Mouse (Mus musculus) skeletal muscle tissue, adult 2 months (tissue): ENCODE data around the gene Ywhag.

ENCODE experiments used
- DNase-seq: peaks from one replicate; pipeline ENCODE4 v3.0.0-alpha.2; 2012; ENCODE audit warnings: low read depth, low spot score

The Ywhag gene

DNA sequence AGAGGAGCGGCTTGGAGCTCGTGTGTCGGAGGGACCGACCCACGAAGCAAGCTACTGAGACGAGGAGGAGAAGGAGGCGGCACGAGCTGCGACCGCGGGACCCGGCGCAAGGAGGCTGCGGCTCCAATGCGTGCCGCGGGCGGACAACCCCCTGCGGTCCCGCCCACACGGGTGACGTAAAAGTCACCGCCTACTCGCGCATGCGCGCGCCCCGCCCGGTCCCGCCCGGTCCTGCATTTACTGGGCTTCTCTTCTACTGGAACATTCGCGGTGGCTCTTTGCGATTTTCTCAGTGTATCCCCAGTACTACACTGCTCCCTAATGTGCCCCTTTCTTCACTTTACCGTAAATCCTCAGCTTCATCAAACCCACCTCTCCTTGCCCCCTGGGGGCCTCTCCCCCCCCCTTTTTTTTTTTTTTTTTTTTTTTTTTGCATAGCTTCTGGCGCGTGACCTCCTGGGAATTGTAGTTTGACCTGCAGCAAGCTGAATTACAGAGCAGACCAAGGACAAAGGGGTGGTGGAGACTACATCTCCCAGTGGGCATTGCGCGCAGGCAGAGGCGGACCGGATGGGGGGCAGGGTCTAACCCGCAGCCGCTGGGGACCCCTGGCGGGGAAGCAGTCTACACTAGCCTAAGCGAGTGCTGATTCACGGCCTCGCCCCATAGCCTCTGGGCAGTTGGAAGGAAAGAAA is at the start of gene Ywhag:
TSS of gene Ywhag (minus strand) at position 136 of the 695 bp plus-strand sequence.
- DNase-seq, result peak; percentile 99

DNA sequence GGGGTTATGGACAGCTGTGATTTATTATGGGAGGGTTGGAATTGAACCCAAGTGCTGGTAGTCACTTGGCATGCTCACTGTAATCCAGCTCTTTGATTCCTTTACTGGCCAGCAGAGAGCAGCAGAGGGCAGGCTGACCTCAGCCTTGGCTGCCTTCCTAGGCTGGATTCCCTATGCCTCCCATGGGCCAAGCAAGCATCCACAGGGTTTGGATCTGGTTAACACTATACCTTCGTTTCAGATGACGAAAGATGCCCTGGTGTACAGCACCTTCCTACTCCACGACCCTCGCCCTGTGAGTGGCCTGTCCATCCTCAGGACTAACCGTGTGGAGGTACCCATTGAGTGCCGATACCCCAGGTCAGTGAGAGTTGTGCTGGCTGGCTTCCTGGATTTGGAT is 48.0 kb upstream of the Ywhag start:
- peak; percentile 72 for DNase-seq

DNA sequence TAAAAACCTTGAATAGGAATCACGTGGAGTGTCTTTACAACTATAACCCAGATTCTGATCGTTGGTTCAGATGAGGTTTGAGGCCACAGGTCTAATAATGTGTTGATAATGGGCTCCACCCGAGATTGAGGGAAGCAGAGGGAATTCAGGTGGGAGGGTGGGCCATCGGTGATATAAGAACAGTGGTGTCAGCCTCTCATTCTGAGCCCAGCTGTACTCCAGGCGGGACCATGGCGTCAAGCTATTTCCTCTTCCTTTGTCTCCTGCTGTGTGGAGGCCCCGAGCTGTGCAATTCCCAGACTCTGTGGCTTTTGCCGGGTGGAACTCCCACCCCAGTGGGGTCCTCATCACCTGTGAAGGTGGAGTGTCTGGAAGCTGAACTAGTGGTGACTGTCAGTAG is 45.5 kb upstream of the Ywhag start, which contains the start of gene Zp3:
TSS of gene Zp3 (plus strand) at position 196 of the 400 bp plus-strand sequence.
- no peak for DNase-seq

DNA sequence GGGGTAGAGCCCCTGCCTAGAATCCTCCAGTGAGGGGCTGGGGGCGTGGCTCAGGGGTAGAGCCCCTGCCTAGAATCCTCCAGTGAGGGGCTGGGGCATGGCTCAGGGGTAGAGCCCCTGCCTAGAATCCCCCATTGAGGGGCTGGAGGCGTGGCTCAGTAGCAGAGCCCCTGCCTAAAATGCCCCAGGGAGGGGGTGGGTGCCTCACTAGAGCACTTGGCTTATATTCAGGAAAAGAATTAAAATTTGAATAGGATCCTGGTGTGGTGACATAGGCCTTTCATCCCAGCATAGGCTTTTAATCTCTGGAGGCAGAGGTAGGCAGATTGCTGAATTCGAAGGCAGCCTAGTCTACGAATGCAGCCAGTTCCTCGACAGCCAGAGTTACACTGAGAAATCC is 45.0 kb upstream of the Ywhag start:
- DNase-seq, result no peak

DNA sequence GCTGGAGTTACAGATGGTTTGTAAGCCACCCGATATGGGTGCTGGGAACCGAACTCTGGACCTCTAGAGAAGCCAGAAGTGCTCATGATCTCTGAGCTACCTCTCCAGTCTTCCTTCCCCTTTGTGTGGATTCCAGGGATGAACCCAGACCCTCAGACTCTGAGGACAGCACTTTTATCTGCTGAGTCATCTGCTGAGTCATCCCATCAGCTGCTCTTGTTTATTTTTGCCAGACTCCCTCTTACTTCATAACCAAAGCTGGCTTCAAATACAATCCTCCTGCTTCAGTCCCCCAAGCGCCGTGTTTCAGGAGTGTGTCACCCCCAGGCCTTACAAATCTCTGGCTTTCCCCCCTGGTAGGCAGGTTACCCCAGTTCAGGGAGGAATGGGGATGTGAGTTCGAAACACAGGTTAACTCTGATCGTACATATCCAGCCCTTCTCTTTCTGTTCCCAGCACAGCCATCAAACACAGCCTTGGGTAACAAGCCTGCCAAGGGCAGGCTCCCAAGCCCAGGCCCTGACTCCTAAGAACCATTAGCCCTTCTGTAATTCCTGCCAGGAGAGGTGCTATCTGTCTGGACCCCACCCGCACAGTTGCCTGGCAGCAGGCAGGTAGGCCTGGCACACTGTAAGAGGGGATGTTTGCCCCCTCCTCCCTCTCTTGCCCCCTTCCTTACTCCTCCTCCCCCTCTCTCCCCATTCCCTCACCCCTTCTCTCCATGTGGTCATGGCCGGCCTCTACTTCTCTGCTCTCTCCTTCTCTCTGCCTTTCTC is 41.7 kb upstream of the Ywhag start:
- DNase-seq, result no peak

DNA sequence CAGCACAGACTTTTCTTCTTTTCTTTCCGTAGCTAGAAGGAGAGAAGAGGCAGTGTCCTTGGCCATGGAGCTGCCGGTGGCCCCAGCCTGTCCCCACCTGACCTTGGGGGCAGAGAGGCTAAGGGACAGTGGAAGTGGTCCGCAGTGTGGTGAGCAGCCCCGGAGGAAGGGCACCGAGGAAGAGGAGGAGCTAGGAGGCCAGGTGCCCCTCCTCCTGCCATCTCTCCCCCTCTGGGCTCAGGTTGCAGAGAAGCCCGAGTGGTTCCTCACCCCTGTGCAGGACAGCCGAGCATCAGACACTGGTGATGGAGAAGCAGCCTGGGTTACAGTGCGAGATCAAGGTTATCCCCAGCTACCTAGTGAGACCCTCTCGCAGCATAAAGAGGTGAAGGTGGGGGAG is 39.9 kb upstream of the Ywhag start, which contains the start of gene Ssc4d:
TSS of gene Ssc4d (minus strand) at position 167 of the 400 bp plus-strand sequence.
- DNase-seq, result no peak

DNA sequence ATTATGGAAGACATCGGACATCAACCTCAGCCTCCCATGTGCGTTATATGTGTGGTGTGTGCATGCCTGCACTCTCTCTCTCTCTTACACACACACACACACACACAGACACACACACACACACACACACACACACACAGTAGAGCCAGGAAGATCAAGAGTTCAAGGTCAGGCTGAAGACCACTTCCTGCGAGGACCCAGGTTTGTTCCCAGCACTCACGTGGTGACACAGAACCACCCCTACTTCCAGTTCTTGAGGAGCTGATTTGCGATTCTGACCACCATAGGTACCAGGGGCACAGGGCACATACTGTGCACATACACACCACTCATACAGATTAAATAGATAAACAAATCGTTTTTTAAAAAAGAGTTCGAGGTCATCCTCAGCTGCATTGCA is 37.5 kb upstream of the Ywhag start:
- no peak for DNase-seq

DNA sequence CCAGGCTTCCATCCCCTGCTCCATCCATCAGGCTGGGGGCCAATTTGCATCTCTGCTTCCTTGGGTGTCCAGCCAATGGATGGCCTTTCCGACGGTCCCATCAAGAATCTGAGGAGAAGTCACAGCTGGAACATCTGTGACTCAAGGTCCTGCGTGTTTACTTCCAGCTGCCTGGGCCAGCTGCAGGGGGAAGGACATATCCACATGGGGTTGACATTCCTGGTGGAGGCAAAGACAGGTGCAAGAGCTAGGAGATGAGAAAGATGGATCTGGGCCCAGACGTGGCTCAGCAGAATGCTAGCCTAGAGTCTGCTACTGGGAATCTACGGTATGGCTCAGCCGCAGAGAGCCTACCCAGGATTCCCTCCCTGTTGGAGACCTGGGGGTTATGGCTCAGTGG is 35.8 kb upstream of the Ywhag start:
- no peak for DNase-seq

DNA sequence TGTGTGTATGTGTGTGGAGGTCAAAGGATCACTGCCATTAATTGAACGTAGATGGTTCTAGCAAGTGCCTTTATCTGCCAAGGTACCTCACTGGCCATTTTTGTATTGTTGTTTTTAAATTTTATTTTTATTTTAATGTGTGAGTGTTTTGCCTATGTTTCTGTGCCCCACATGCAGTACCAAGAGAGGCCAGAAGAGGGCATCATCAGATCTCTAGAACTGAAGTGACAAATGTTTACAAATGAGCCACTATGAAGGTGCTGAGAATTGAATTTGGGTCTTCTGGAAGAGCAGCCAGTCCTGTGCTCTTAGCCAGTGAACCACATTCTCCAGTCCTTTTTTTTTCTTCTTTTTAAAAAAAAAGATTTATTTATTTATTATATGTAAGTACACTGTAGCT is 34.4 kb upstream of the Ywhag start:
- no peak for DNase-seq

DNA sequence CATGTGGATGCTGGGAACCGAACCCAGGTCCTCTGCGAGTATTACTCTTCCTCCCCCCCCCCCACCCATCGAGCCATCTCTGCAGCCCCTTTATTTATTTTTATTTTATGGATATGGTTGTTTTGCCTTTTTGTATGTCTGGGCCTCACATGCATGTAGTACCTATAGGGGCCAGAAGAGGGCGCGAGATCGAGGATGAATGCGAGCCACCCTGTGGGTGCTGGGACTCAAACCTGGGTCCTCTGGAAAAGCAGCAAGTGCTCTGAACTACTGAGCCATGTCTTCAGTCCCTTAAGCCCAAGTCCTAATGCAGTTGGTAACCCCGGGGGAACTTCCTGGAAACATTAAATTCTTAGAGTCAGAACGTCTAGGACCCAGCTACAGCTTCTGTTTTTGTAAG is 32.5 kb upstream of the Ywhag start:
- no peak for DNase-seq

DNA sequence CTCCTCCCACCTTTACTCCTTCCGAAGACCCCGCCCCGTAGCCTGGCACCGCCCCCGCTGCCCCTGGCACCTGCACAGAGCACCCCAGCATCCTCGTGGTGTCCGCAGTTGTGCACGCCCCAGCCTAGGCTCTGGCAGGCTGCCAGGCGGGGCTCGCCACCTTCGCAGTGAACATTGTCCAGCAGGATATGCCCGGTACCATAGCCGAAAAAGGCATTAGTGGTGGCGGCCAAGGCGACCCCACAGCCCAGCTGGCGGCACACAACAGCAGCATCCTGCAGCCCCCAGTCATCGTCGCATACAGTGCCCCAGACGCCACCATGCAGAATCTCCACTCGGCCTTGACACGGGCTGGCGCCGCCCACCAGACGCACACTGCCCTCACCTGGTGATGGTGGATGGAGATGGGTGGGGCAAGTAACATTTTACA is 31.1 kb upstream of the Ywhag start:
- DNase-seq, result no peak

DNA sequence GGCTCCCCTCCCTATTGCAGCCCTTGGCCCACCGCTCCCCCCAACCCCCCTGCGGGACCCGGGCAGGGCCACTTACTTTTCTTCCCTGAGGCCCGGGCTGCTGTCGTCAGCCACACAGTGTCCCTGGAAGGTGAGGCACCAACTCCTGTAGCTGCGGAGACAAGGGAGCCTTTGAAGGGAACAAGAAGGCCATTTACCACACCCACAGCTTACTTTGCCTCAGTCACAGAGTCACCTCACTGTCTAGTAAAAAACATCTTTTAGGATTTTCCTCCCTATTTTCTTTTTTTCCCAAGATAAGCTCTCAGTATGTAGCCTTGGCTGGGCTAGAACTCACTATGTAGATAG is 28.8 kb upstream of the Ywhag start:
- no peak for DNase-seq

DNA sequence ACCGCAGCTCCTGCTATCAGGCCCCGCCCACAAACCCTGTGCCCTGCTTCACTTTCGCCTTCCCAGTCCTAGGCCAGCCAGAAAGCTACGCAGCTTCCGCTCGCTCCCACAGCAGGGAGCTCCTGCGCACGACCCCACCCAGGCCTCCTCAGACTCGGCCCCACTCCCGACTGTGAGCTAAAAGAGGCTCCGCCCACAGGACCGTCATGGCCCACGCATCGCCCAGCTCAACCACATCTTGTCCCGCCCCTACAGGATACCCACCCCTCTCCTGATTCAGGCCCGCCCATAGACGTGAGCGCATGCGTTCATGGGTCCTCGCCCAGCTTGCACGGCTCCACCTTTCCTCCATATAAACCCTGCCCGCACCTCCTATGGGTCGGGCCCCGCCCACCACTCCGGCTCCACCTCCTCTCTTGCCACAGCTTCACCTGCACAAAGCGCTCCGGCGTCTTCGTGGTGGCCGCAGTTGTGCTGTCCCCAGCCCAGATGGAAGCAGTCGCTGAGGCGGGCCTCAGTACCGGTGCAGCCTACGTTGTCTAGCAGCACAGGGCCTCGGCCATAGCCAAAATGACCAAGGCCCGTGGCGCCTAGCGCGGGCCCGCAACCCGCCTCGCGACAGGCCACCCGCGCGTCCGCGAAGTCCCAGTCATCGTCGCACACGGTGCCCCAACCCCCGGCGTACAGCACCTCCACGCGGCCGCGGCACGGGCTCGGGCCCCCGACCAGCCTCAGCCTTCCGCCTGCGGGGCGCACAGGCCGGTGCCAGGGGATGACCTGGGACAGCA is 28.3 kb upstream of the Ywhag start:
- DNase-seq, result peak; percentile 99

DNA sequence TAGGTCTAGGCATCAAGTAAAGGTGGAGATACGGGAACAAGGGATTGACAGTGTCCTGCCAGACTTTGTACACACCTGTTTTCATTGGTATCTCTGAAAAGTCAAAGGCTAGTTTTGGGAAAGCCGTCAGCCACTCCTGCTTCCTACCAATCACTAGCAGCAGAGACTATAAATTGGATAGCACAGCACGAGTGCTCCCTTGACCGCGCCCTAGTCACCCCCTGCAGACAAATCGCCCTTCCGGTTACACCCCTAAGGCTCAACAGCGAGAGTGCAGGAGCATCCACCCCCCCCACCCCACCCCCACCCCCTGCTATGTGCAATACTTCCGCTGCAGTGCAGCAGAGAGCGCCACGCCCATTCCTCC is 27.7 kb upstream of the Ywhag start:
- DNase-seq, result no peak

DNA sequence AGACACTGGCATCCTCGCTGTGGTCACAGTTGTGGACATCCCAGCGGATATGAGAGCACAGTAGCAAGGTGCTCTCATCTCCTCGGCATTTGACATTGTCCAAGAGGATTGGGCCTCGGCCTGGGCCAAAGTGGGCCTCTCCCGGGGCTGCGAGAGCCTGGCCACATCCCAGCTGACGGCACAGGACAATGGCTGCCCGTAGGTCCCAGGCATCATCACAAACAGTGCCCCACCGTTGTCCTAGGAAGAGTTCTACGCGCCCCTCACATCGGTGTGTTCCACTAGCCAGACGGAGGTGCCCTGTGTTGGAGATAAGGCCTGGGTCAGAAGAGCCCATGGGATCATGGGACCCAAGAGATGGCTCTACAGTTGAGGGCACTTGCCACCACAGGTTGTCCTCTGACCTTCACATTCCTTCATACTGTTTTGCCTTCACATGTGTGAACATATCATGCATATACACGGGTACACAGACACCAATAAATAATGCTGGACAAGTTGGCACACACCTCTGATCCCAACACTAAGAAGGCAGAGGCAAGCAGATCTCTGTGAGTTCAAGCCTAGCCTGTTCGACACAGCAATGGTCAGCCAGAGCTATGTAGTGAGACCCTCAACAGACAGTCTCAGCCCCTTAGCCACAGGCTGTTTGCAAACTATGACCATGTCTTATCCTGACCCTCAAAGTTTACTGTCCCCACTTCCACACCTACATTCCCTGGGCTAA is 26.7 kb upstream of the Ywhag start:
- no peak for DNase-seq

DNA sequence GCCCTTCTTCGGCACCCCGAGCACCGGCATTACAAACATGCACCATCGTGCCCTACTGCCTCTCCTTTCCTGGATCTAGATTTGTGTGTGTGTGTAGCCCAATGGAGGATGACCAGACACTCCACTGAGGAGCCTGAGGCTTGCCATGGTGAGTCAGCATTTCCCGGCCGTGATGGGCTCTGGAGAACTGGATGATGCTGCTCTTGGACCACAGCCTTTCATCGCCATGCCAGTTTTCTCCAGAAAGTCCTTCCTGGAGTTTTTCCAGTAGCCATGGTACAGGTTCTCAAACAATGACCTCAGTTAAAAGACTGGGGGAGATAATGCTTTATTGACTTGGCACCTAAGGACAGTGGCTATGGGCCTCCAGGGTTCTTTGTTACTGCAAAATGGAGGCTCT is 25.5 kb upstream of the Ywhag start:
- no peak for DNase-seq

DNA sequence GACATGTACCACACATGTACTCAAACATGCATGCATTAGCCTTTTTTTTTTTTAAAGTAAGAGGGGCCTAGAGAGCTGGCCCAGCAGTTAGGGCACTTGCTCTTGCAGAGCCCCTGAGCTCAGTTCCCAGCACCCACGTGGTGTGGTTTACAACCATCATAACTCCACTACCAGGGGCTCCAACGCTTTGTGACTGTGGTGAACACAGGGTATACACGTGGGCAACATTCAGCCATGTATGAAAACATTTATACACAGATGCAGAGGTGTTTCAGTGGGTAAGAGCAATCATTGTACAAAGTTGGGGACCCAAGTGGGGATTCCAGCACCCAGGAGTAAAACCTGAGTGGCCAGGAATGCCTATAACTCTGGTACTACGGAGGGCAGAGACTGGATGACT is 24.0 kb upstream of the Ywhag start:
- DNase-seq, result no peak

DNA sequence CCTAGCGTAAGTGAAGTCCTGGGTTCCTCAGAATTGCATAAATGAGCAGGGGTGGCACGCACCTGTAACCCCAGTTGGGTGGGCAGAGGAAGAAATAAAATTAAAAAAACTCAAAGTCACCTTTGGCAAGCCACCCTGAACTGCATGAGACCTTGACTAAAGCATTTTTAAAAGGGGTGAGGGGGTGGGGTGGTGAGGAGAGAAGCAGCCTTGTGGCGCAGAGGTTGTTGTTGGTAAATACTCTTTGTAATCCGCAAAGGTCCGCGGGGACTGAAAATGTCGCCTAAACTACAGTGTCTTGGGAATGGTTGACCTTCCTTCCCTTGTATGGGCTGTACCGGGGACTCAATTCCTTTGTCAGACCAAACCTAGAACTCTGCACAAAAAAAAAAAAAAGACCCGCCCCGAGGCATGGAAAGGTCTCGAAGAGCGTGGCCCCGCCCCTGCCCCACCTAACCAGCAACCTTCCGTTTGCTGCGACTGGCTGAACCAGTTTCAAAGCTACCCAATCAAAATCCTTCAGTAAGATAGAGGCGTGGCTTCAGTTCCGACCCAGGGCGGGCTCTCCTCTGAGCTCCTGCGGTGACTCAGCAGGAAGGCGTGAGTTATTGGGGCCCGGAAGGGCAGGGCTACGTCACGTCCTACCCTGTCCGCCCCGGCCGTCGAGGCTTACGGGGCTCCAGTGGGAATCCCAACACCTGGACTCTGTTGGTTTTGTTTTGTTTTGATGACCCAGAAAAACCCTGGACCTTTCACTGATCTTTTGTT is 23.0 kb upstream of the Ywhag start:
- DNase-seq, result peak; percentile 99

DNA sequence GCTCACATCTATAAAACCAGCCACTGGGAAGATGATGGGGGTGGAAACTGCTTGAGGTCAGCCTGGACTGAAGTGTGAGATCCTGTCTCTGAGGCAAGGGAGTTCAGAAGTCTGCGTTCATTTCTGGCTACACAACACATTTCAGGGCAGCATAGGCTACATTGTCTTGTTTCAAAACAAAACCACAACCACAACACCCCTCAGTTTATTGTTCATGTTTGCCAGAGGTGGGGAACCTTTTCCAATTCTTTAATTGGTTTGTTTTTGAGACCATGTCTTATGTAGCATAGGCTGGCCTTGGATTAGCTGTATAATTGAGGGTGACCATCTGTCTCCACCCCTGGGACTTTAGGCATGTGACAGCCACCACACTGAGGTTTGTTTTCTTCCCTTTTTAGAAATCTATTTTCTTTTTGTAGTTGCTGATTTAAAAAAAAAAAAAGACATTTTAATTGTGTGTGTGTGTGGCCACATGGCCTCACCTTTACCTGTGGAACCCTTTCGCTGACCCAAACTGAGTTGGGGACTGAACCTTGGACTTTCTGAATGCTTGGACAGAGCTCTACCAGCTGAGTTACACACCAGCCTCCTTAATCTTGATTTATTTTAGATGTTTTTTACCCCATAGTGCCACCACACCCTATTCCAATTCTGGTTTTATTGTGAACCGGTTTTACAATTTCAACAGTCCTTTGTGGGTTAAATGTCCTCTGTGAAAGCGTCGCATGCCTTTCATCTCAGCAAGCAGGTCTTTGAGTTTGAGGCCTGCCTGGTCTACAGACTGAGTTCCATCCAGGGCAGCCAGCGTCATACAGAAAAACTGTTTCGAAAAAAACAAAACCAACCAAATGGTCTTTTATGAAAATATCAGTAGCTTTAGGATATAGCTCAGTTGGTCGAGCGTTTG is 22.1 kb upstream of the Ywhag start:
- DNase-seq, result no peak

DNA sequence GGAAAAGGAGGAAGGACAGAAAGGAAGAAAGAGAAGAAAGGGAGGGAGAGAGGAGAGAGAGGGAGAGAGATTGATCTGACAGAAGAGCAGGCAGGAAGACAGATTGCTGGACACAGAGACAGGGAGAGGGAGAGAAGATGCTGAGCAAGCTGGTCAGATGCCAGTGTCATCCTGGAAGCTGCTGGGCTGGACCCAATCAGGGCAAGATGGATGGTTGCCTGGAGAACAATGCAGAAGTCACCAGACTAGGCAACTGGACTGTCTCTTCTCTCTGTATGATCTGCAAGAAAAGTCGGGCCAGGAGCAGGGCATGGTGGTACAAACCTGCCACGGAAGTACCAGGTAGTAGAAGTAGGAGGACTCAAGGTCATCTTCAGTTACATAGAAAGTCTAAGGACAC is 18.4 kb upstream of the Ywhag start:
- DNase-seq, result no peak
